Mouse (Mus musculus): Measurements from ENCODE around the gene Aldh4a1. TPM values are rescaled to one million over a fixed set of nuclear protein-coding genes. Genes with fewer than 3 reads are reported as not detected.

Gene Aldh4a1
- polyA plus RNA-seq, 1 experiment: 44.5 TPM

DNA sequence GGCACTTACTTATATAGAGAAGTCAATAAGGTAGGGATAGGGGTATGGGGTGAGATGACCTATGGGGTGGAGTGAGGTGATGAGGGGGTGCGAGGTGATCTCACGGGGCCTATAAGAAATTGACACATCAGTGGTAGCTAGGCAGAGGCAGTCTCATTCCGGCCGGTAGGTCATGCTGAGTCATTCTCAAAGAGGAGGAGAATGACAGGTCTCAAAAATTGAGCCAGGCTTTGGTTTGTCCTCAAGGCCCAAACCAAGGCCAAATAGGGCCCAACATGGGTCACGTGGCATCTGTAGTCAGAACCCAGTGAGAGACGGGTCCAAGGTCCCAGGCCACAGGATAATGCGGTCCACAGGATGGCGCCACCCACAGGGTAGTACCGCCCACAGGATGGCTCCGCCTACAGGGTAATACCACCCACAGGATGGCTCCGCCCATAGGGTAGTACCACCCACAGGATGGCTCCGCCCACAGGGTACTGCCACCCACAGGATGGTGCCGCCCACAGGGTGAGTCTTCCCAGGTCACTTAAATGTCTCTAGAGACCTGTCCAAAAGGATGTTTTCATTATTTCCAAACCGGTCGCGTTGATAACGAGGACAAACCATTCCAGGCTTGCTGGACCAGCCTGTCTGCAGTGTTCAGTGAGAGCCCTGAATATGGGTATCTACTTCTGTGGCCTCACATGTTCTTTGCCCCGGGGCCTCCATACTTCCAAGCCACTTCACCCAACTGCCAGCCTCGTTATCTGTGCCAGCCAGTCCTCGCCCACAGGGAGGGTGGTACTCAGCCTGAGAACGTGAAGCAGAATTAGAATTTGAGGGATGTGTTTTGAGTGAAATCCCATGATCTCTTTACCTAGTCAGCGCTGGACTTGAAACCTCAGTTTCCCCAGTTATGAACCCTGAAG lies 61.3 kb downstream of the Aldh4a1 start:
- Histone ChIP-seq H3K4me1 (ENCODE audit: control insufficient read depth, insufficient read depth, low read length) (no peaks in the 10 kb centered on the region), H3K4me3 (replicated peaks; ENCODE audit: extremely low read depth, low read depth, low read length) (no peak overlapping the region)
- TF ChIP-seq CTCF (IDR thresholded peaks at IDR 0.05; ENCODE audit: insufficient read depth, low read length): no peak
- TF ChIP-seq POLR2A (IDR thresholded peaks at IDR 0.05; ENCODE audit: borderline replicate concordance, extremely low read depth, low read depth, low read length): no peak
- 74% methylated on average over 22 of the region's 22 CpGs for WGBS
- no peak for DNase-seq

GRCm38 (mm10) chr4:139684639-139685017 lies 62.0 kb downstream of the Aldh4a1 start:
- DNase-seq: peak; percentile 59
- no peak overlapping the region for H3K4me3 ChIP-seq (replicated peaks; ENCODE audit: extremely low read depth, low read depth, low read length)
- H3K4me1 ChIP-seq (ENCODE audit: control insufficient read depth, insufficient read depth, low read length): no peaks in the 10 kb centered on the region
- TF ChIP-seq CTCF (IDR thresholded peaks at IDR 0.05; ENCODE audit: insufficient read depth, low read length): peak; percentile 80
- no peak for TF ChIP-seq POLR2A (IDR thresholded peaks at IDR 0.05; ENCODE audit: borderline replicate concordance, extremely low read depth, low read depth, low read length)
- 9% methylated on average over 3 of the region's 3 CpGs for WGBS

DNA sequence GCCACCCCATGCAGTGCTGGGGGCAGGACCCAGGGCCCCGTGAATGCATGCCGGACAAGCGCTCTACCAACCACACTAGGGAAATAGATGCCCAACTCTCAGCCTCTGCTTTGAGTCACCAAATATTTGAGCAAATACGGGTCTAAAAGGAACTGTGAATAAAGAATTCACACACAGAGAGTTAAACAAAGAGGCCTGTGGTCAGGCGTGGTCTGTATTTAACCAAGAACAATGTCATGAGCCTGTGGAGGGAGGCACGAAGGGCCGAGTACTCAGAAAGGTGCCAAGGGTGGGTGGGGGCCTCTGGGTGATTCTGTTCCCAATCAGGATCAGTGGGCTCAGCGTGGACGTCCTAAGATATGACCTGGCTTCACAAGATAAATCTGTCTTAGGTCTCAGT lies 65.4 kb downstream of the Aldh4a1 start:
- 46% methylated on average over 9 of the region's 9 CpGs for WGBS
- no peaks in the 10 kb centered on the region for H3K4me1 ChIP-seq (ENCODE audit: control insufficient read depth, insufficient read depth, low read length)
- no peak overlapping the region for H3K4me3 ChIP-seq (replicated peaks; ENCODE audit: extremely low read depth, low read depth, low read length)
- DNase-seq: no peak
- no peak for TF ChIP-seq POLR2A (IDR thresholded peaks at IDR 0.05; ENCODE audit: borderline replicate concordance, extremely low read depth, low read depth, low read length)
- no peak for TF ChIP-seq CTCF (IDR thresholded peaks at IDR 0.05; ENCODE audit: insufficient read depth, low read length)

- 24% methylated on average over 7 of the region's 7 CpGs for WGBS
- Histone ChIP-seq H3K4me3 (replicated peaks; ENCODE audit: extremely low read depth, low read depth, low read length) (no peak overlapping the region), H3K4me1 (ENCODE audit: control insufficient read depth, insufficient read depth, low read length) (no peaks in the 10 kb centered on the region)
- TF ChIP-seq CTCF (IDR thresholded peaks at IDR 0.05; ENCODE audit: insufficient read depth, low read length) (no peak), POLR2A (IDR thresholded peaks at IDR 0.05; ENCODE audit: borderline replicate concordance, extremely low read depth, low read depth, low read length) (no peak)
- no peak for DNase-seq
Observed at GRCm38 (mm10) chr4:139689627-139690269, 67.1 kb downstream of the Aldh4a1 start.

DNA sequence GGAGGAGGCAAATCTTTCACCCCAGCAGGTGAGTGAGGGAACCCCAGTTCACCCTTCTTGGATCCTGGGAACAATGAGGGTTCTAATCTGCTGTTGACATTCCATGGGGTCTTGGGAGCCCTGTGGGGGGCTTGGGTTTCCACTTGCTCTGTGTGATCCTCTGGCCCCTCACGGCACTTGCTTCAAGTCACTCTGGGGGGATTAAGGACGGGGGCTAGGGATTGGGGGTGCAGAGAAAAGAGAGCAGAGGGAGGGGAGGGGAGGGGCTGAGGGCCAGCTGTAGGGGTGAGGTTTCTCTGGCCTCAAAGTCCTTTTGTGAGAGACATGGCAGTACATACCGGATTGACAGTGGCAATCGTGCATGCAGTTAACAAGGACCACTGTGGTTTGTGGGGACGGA lies 70.6 kb downstream of the Aldh4a1 start:
- TF ChIP-seq CTCF (IDR thresholded peaks at IDR 0.05; ENCODE audit: insufficient read depth, low read length) (no peak), POLR2A (IDR thresholded peaks at IDR 0.05; ENCODE audit: borderline replicate concordance, extremely low read depth, low read depth, low read length) (no peak)
- Histone ChIP-seq H3K4me1 (ENCODE audit: control insufficient read depth, insufficient read depth, low read length) (no peaks in the 10 kb centered on the region), H3K4me3 (replicated peaks; ENCODE audit: extremely low read depth, low read depth, low read length) (no peak overlapping the region)
- DNase-seq: no peak
- WGBS: 49% methylated on average over 5 of the region's 5 CpGs

DNA sequence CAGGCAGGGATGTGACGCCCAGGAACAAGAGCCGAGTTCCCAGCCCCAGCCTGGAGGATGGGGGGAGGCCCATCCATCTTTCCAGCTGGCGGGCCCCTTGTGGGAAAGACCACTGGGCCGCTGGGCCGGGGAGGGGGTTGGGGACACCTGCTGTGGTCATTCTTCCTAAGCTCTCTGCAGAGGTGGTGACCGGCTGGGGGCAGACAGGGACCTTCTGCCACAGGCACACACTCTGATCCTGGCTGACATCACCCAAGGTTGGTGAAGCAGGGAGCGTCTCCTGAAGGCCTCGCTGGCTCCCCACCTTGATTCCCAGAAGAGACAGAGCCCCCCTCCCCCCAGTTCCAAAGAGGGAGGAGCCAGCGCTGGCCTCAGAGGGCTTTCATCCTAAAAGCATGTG lies 75.1 kb downstream of the Aldh4a1 start:
- WGBS: 7% methylated on average over 9 of the region's 9 CpGs
- no peaks in the 10 kb centered on the region for H3K4me1 ChIP-seq (ENCODE audit: control insufficient read depth, insufficient read depth, low read length)
- no peak overlapping the region for H3K4me3 ChIP-seq (replicated peaks; ENCODE audit: extremely low read depth, low read depth, low read length)
- DNase-seq: no peak
- TF ChIP-seq CTCF (IDR thresholded peaks at IDR 0.05; ENCODE audit: insufficient read depth, low read length) (no peak), POLR2A (IDR thresholded peaks at IDR 0.05; ENCODE audit: borderline replicate concordance, extremely low read depth, low read depth, low read length) (no peak)

DNA sequence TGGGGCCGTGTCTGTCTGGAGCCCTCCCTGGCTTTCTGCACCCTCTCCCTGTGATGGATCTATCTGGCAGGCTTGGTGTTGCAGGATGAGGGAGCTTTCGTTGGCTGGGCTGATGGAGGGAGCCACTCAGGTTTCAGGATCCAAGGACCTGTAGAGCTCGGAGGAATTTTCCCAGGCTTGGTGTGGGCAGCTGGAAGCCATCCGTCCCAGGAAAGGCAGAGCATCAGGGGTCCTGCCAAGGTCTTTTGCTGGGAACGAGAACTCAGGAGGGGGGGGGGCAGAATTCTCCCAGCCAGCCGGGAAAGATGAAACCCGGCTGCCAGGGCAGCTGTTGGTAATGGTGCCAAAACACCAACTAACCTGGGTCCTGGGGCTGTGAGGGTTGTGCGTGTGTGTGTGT lies 75.9 kb downstream of the Aldh4a1 start:
- Histone ChIP-seq H3K4me1 (ENCODE audit: control insufficient read depth, insufficient read depth, low read length) (no peaks in the 10 kb centered on the region), H3K4me3 (replicated peaks; ENCODE audit: extremely low read depth, low read depth, low read length) (no peak overlapping the region)
- no peak for DNase-seq
- WGBS: 44% methylated on average over 8 of the region's 8 CpGs
- TF ChIP-seq CTCF (IDR thresholded peaks at IDR 0.05; ENCODE audit: insufficient read depth, low read length) (no peak), POLR2A (IDR thresholded peaks at IDR 0.05; ENCODE audit: borderline replicate concordance, extremely low read depth, low read depth, low read length) (no peak)

Other genes starting within 250 kb of the Aldh4a1 start
- gene Iffo2, start 92.3 kb upstream of the Aldh4a1 start, polyA plus RNA-seq (2012; rRNA removed): 7.4 and 9.5 TPM in 2 replicates
- 0.02 TPM in 1 of 2 replicates, not detected in the other for gene Gm21969, start 19.7 kb upstream of the Aldh4a1 start, polyA plus RNA-seq (2012; rRNA removed)
- gene Tas1r2, start 30.7 kb downstream of the Aldh4a1 start, polyA plus RNA-seq (2012; rRNA removed): 0.05 and 0.09 TPM in 2 replicates
- gene Pax7, start 210.7 kb downstream of the Aldh4a1 start, polyA plus RNA-seq (2012; rRNA removed): 0.06 and 0.18 TPM in 2 replicates

Data from lung, adult 2 months (tissue).